Mouse (Mus musculus): ENCODE results near the gene Nsa2.

Nsa2 gene

DNA sequence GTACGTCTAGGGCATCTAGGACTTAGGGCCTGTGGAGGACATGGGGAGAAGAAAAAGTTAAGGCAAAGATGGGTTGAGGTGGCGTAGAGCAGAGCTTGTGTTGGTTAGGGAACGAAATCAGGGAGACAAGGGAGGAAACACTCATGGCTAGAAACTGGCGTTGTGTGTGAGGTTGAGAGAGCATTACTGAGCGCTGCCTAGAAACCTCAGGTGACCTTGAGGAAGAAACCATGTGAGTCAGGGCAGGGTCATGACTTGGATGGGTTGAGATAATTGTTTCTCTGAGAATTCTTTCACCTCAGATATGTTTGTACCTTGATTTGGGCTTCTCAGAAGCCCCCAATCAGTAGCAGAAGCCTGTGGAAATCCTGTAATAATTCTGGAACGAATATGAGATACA, 50.3 kb downstream of the Nsa2 start:
- DNase-seq (ENCODE audit: low spot score): no peak

DNA sequence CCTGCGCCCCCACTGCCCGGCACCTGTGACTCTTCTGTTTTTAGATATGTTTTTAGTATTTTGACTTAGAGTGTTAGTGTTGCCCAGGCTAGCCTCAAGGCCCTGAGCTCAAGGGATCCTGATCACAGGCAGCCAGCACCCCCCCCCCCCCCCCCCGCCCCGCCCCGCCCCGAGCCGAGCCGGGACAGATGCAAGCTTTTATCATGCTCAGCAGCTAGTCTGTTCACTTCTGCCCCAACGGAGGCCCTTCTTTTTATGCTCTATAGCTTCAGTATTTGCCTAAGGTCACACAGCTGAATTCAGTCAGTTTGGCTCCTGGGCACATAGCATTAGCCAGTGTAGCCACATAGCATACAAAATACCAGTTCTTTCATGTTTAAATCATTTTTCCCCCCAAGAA, 51.4 kb downstream of the Nsa2 start:
- DNase-seq (ENCODE audit: low spot score): no peak

DNA sequence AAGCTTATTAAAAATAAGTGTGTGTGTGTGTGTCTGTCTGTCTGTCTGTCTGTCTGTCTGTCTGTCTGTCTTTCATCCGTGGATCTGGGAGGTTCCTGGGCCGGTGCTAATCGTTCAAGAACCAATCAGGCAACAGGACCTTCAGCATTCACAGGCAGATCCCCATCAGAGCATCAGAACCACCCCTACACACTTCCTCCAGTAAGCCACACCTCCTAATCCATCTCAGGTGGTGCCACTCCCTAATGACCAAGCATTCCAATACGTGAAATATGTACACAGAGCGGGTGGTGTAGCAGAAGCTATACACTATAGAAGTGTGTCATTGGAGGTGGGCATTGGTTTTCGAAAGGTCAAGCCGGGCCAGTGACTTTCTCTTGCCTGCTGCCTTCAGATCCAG, 55.3 kb downstream of the Nsa2 start:
- no peak for DNase-seq (ENCODE audit: low spot score)

DNA sequence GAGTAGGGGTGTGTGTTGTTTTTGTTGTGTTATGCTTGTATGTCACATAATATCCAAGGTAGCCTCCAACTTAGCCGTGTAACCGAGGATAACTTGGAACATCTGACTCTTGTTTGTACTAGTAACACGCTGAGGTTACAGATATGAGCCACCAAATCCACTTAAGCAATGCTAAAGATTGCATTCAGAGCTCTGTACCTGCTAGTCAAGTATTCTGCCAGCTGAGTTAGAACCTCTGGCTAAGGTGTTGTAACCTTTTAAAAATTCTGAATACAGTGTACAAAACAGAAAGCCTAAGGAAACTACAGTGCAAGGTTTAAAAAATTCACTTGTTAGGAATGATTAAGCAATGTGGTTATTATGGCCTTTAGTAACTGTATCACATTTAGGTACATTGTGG, 57.1 kb downstream of the Nsa2 start:
- DNase-seq (ENCODE audit: low spot score): no peak

- DNase-seq (ENCODE audit: low spot score): no peak
These were observed 57.5 kb downstream of the Nsa2 start for GRCm38 (mm10) chr13:97080201-97080600.

Measured in ovary, postnatal 10 days (tissue).